Mouse (Mus musculus): Measurements from ENCODE around the gene Add3.
"Not testable (repeated sequence)": the region's sequence is repeated elsewhere in the genome, so short reads cannot be mapped to it uniquely, and the experiment has no call there.

Gene Add3

DNA sequence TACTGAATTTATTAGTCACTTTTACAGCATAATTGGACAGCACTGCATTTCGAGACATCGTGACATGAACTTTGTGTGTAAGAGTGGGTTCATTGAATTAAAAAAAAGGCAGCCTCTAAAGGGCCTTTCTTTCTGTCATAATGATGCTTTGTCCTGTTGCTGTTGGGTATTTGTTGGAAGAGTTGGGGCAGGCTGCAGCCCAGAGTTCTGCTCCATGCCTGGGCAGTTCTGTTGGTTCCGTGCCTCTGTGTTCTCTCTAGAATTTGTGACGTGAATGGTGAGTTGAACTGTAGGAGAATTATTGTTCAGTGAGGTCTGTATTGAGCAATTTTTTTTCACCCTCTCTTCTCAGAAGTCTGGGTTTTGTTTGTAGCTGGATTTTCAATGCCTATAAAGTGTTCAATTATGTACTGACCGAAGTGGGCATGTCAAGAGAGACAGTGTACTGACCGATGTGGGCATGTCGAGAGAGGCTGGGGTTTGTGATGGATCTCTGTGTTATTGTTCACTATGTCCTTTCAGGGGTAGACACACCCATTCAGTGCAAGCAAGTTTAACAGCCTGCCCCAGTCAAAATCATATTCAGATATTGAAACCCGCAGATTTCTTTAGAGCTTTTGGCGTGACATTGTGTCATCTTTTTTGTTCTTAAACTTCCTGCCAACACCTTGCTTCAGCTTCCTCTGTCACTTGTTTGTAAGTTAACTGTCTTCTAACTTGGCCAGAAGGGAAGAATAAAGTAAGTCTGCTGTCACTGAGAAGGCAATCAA lies 54.7 kb downstream of the Add3 start:
- DNase-seq = no peak

DNA sequence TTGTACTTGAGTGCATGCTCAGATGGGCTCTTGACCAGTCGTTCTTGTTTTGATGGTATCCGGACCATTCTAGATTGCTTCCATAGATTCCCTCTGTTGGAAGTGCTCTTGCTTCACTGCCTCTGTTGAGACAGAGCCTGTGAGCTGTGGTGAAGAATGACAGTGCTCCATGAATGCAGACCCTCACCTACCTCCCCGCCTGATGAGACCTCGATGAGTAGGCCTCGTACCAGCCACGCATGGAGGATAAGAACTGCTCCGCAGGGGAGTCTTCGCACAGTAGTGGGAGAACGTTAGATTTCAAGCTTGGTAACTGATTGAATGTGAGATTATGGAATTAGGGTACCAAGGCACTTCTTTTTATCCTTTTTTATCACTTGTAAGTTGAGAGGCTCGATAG lies 56.7 kb downstream of the Add3 start:
- no peak for DNase-seq

DNA sequence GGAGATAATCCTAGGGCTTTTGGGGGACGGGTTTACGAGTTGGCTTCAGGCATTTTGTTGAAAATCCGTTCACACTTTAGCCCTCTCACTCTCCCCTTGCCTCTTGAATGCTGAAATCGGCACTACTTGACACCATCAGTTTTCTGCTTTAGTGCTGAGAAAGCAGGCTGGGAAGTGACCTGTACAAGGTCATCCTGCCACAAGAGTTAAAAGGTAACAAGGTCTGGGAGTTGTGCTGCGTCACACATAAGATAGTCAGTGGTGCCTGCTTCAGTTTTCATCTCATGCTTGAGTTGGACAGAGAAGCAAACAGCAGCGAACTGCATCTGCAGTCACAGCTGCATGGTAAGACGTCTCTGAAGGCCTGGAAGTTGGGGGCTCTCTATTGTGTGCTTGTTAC lies 57.5 kb downstream of the Add3 start:
- no peak for DNase-seq

- DNase-seq = peak; percentile 34
Measured at GRCm38 (mm10) chr19:53198706-53199572, 58.7 kb downstream of the Add3 start.

DNA sequence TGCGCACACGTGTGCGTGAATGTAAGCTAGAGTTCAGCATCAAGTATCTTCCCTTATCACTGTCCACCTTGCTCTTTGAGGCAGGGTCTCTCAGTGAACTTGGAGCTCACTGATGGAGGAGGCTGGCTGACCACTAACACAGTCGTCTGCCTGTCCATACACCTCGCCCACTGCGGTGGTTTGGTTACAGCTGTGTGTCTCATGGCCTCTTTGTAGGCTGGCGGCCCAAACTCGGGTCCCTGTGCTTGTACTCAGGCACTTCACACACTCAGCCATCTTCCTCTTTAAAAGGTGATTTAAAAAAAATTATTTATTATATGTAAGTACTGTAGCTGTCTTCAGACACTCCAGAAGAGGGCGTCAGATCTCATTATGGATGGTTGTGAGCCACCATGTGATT lies 59.5 kb downstream of the Add3 start:
- DNase-seq = no peak

DNA sequence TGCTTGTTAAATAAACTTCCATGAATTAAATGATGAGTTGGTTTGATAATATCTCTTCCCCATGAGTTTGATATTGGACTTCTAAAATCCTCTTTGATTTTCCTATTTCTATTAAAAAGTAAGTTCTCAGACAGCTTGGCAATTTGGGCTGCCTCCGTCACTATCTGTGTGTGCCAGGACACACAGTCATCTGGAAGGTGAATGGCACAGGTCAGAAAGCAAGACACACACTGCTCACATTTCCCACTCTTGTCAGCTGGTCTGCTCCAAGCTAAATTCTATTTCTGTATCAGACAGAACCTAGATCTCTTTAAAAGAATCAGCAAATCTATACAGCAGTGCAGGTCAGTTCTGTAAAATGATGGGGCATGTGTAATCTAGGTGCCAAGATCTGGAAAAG lies 61.9 kb downstream of the Add3 start:
- DNase-seq = no peak

GRCm38 (mm10) chr19:53206986-53207385 lies 66.7 kb downstream of the Add3 start:
- DNase-seq = no peak

DNA sequence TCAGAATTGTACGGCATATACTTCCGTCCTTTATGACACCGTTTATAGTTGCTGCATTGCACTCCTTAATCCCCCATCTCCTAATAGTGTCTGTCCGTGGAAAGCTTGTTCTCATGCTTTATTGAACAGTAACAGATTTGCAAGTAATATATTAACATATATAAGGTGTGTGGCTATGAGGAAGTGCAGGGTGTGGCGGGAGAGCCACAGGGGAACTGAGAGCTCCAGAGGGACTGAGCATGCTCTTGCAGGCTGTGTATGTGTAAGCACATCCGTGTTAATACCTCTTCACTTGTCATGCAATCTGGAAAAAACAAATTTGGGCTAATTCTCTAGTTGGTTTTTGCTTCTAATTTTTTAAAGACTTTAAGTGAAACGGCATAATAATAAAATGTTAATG lies 68.6 kb downstream of the Add3 start:
- no peak for DNase-seq

DNA sequence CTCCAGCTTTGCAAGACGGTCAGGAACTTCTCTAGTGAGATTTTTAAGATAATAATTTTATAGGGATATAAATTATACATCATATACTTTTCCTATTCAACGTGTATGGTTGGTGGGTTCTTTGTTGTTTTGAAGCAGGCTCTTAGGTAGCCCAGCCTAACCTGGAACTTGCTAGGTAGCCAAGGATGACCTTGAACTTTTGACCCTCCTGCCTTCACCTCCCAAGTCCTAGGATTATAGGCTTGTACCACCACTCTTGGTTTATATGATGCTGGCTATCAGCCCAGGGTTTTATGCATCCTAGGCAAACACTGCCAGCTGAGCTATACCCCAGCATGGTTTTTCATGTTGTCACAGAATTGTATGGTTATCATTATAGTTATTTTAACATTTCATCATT lies 70.0 kb downstream of the Add3 start:
- DNase-seq = no peak

DNA sequence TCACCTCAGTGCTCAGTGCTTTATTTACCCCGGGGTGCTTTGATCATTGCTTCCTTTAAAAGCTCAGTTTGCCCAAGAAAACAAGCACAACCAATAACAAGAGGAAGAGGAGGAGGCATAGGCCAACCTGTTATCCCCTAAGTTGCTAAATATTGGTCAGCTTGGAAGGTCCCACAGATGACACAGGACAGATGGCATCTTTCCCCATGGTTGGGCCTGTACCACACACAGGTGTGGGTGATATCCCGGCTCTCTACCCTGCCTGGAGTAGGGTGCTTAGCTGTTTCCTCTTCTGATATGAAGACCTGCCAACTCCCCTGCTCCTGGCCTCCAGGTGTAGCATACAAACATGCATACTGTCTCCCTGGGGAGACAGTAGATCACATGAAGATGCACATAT lies 75.1 kb downstream of the Add3 start:
- DNase-seq = no peak

DNA sequence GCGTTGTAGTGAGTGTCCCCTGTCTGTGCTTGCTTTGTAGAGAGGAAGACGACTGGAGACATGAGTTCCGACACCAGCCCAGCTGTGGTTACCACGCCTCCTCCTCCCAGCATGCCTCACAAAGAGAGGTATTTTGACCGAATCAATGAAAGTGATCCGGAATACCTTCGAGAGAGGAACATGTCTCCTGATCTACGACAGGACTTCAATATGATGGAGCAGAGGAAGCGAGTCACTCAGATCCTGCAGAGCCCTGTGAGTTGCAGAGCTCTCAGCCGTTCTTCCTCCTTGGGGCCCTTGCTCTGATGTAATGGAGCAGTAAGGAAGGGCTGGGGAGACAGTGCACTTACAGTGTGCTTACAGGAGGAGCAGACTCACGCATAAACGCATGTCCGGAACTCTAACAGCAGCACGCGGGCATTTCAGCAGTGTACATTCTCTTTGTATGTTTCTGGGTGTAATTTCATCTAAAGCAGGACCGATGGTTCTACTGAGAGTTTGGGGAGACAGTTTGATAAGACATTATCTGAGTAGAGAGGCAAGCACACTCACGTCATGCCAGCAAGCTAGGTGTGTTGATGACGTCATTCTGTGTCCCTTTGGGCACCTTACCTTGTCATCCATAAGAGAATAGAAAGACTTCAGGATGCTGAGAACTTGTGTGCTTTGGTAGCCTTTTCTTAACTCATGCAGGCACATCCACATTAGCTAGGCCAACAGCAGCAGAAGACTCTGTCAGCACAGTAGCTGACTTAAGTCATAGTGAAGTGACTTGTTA lies 76.7 kb downstream of the Add3 start:
- DNase-seq = no peak

DNA sequence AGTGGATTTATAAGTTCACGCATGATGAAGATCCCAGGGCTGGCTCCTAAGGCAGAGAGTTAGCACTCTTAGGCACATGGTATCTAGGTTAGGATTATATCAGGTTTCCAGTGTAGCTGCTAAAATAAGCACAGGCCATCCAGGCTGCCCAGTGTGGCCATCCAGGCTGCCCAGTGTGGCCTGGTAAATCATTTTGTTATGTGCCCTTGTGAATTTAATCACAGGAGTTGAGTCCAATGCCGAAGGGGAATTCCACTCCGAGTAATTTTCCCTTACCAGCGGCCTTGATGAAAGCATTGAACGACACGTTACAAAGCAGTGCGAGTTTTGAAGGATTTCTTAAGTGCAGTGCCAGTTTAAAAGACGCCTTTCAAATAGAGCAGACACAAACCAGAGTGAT lies 77.6 kb downstream of the Add3 start:
- no peak for DNase-seq

DNA sequence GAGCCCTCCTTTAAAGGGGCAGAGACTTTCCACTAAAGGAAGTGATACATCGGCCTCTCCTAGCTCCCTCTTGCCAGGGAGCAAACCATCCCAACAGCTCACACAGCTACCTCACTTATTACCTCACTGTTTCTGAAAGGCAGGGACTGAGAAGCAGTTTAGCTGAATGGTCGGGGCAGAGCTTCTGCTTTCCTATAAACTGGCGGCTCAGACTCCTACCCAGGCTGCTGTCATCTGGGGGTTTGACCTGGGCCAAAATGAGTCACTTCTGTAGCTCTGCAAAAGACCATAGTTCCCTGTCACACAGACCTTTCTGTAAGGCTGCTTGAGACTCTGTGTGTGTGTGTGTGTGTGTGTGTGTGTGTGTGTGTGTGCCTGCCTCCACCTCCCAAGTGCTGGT lies 79.1 kb downstream of the Add3 start:
- DNase-seq = no peak

DNA sequence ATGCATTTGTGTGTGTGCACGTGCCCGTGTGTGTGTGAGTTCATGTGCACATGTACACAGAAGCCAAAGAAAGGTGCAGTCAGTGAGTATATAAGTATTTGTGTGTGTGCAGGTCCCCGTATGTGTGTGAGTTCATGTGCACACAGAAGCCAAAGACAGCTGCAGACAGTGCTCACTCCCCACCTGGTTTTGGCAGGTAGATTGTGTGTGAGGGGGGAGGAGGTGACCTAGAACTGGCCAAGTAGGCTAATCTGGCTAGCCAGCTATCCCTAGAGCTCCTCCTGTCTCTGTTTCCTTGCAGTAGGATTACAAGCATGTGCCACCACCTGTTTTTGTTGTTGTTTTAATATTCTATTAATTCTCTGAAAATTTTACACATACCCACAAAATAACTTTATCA lies 80.9 kb downstream of the Add3 start:
- DNase-seq = no peak

DNA sequence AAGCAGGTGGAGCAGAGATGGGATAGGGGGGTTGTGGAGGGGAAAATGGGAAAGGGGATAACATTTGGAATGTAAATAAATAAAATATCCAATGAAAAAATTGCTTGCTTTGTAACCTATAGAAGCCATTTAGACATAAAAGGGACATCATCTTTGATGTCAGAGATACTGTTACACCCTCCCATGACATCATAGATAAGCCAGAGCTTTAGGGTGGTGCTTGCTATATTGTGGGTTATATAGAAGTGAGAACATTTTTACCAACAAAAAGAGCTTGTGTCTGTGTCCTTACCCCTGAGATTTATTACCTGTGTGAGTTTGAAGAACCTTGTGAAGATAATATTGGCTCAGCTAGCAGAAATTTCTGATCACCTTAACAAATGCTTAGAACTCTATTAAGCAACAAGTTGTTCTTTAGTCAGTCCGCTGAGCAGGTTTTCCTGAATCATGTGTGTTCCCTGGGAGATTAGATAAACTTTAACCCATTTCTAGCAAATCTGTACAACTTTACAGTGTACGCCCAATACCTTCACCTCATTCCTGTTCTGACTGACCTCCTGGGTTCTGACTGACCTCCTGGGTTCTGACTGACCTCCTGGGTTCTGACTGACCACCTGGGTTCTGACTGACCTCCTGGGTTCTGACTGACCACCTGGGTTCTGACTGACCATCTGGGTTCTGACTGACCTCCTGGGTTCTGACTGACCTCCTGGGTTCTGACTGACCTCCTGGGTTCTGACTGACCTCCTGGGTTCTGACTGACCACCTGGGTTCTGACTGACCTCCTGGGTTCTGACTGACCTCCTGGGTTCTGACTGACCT lies 85.2 kb downstream of the Add3 start:
- DNase-seq = not testable (repeated sequence)

GRCm38 (mm10) chr19:53226651-53227050 lies 86.4 kb downstream of the Add3 start:
- no peak for DNase-seq

- no peak for DNase-seq
Measured at GRCm38 (mm10) chr19:53228064-53228794, 88.0 kb downstream of the Add3 start.

DNA sequence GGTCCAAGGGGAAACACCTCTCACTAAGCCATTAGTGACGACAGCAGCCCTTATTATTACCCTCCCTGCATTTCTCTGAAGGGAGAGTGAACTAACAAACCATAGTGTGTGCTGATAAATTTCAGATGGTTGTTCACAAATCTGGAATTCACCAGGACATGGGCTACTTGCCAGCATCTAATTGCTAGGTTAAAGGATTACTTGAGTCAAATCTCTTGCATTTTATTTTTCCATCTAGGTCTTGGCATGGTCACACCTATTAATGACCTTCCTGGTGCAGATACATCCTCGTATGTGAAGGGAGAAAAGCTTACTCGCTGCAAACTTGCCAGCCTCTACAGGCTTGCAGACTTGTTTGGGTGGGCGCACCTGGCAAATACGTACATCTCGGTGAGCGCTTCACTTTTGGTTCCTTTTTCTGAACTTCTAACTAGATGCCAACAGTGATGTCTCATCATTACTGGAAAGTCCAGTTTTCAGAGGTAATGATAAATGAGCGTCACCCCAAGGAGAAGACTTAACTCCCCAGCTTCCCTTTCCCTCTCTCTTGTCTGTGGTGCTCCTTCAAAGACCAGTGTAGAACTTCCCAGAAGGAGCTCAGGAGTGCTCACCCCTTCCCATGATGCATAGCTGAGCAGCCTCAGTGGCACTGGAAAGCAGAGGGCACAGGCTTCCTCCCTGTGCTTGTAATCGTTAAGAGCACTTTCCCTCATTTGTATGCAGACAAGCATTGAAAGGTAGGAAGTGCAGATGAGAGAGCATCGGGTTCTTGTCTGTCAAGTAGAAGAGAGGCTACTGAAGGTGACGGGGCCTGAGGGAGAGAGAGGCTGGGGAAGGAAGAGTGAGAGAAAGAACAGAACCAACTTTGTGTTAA lies 90.9 kb downstream of the Add3 start:
- DNase-seq = no peak

GRCm38 (mm10) chr19:53233586-53233985 lies 93.3 kb downstream of the Add3 start:
- no peak for DNase-seq

DNA sequence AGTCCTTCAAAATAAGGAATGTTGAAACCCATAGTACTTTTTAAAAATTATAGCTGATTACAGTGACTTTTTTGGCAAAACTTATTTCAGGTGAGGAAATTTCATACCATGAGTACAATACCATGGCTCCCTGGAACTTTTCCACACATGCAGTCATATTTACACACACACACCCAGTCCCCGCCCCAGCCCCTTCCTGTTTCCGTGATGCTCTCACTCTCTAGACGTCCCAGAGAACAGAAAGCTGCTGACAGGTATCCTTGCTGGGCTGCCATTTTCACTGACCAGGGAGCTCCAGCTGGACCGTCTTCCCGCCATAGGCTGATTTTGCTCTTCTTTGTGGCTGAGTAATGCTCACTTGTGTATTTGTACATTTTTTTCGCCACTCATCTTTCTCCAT lies 101.6 kb downstream of the Add3 start:
- DNase-seq = no peak

- DNase-seq = no peak
Measured at GRCm38 (mm10) chr19:53243956-53244355, 103.7 kb downstream of the Add3 start.
